Mouse (Mus musculus) hindbrain, postnatal 0 days (tissue): ENCODE results near the gene Gsap. TPM values are rescaled to one million over a fixed set of nuclear protein-coding genes. Genes with fewer than 3 reads are reported as not detected.

Experiments used
- ATAC-seq: fragments of 200-750 bp; cut with Nextera tagmentation; 2 replicates; pipeline ENCODE4 v1.8.0; 2017; ENCODE audit warnings: mild to moderate bottlenecking, moderate TSS enrichment, moderate library complexity
- DNase-seq: peaks from one replicate; pipeline ENCODE4 v3.0.0-alpha.2; 2015; ENCODE audit warnings: low spot score
- H3K27ac ChIP-seq: fragments of 300-500 bp; sonication (generic); 2 replicates; pipeline ENCODE4 v1.5.1; 2014; ENCODE audit warnings: mild to moderate bottlenecking
- H3K27me3 ChIP-seq: fragments of 300-500 bp; sonication (generic); 2 replicates; pipeline ENCODE4 v1.6.1; 2014; ENCODE audit warnings: low read length, mixed read lengths; ENCODE audit not compliant: insufficient read depth
- H3K36me3 ChIP-seq: fragments of 300-500 bp; sonication (generic); 2 replicates; pipeline ENCODE4 v1.6.1; 2014; ENCODE audit warnings: low read length, mixed read lengths; ENCODE audit not compliant: insufficient read depth
- H3K4me1 ChIP-seq: fragments of 300-500 bp; sonication (generic); 2 replicates; pipeline ENCODE4 v1.6.1; 2014; ENCODE audit warnings: antibody characterized with exemption, low read length, mixed read lengths; ENCODE audit not compliant: insufficient read depth
- H3K4me2 ChIP-seq: fragments of 300-500 bp; sonication (generic); 2 replicates; pipeline ENCODE4 v1.6.1; 2014; ENCODE audit warnings: low read depth, mild to moderate bottlenecking, low read length, moderate library complexity, mixed read lengths
- H3K4me3 ChIP-seq: fragments of 300-500 bp; sonication (generic); 2 replicates; pipeline ENCODE4 v1.5.1; 2014; ENCODE audit warnings: low read length
- H3K9ac ChIP-seq: fragments of 300-500 bp; sonication (generic); replicated peaks from 2 replicates; pipeline ENCODE4 v1.6.1; 2014; ENCODE audit warnings: mild to moderate bottlenecking, low read length, moderate library complexity, mixed read lengths
- H3K9me3 ChIP-seq: fragments of 300-500 bp; sonication (generic); 2 replicates; pipeline ENCODE4 v1.6.1; 2016; ENCODE audit warnings: low read length, mixed read lengths
- CTCF ChIP-seq: IDR thresholded peaks from 2 replicates; pipeline ENCODE4 v1.5.1; 2016; ENCODE audit warnings: antibody characterized with exemption, control low read depth, low read depth
- WGBS: fragments of 180-500 bp; shearing (Covaris S2); extraction: QIAGEN DNeasy Blood & Tissue Kit; methylation state at CpG from one replicate; pipeline ENCODE4 v1.1.7; 2014; 5-methylcytosine and 5-hydroxymethylcytosine counted together
- polyA plus RNA-seq: library from polyadenylated mRNA; unstranded; fragments of >200 nt; fragmentation: Nextera tagmentation; extraction: Ambion mirVana; gene quantifications from 2 replicates; pipeline ENCODE4 v1.2.1, GENCODE M21; 2015
- total RNA-seq: library from RNA; depleted of rRNA; stranded (reverse); fragments of >200 nt; gene quantifications from 2 replicates; pipeline ENCODE4 v1.2.3, GENCODE M21; 2014

Gene Gsap
- total and polyA plus RNA-seq, 2 experiments from 2014 or later = 8.3 to 11.0 TPM

DNA sequence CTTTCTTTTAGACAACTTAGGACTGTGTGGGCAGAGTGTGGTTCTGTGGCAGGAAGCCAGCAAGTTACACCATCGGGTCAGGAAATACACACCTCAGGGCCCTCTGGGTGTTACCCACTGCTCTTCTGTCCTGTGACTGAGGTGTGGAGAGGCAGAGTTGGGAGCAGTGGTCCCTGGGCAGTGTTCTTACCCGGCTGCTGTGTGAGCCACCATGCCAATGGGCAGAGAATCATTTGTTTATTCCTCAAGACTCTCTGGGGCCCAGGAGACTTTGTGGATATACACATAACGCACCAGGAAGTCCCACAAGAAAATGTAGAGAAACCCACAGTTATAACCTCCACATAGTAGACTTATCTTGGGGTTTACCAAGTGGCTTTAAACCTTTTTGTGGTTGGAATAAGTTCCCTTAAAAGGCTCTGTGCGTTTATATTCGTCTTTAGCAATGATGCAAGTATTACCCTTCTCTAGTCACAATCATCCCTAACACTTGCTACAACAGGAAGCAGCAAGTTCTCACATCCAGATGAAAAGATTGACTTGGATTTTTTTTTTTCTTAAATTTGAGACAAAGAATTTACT lies 69.6 kb downstream of the Gsap start:
- Histone ChIP-seq H3K9me3 (no peaks in the 10 kb centered on the region), H3K9ac (no peak overlapping the region), H3K27ac (no peak overlapping the region), H3K4me1 (no peaks in the 10 kb centered on the region), H3K4me2 (no peak overlapping the region), H3K4me3 (no peak overlapping the region), H3K36me3 (no peaks in the 10 kb centered on the region), H3K27me3 (no peaks in the 10 kb centered on the region)
- WGBS = 86% methylated on average over 5 of the region's 5 CpGs
- TF ChIP-seq CTCF = no peak
- no peak for ATAC-seq
- no peak for DNase-seq

DNA sequence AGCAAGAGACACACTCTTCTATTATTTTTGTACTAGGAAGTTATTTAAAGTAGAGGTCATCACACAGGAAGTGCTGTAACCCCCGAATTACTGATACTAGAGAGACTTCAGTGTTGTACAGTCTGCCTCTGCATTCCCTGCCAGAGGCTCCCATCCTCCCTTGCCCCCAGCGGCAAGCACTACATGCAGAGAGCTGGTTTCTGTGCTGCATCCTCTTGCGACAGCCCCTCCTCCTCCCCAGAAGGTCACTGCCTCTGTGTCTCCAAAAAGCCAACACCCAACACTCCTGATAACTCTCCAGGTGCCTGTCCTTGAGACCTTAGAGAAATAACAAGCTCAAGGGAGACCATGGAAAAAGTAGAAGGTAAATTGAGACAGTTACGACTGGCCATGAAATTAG lies 71.1 kb downstream of the Gsap start:
- Histone ChIP-seq H3K4me2 (no peak overlapping the region), H3K9me3 (no peaks in the 10 kb centered on the region), H3K27ac (no peak overlapping the region), H3K4me3 (no peak overlapping the region), H3K4me1 (no peaks in the 10 kb centered on the region), H3K27me3 (no peaks in the 10 kb centered on the region), H3K36me3 (no peaks in the 10 kb centered on the region), H3K9ac (no peak overlapping the region)
- TF ChIP-seq CTCF = no peak
- ATAC-seq (no peak), DNase-seq (no peak)
- WGBS = 71% methylated on average over 4 of the region's 4 CpGs

DNA sequence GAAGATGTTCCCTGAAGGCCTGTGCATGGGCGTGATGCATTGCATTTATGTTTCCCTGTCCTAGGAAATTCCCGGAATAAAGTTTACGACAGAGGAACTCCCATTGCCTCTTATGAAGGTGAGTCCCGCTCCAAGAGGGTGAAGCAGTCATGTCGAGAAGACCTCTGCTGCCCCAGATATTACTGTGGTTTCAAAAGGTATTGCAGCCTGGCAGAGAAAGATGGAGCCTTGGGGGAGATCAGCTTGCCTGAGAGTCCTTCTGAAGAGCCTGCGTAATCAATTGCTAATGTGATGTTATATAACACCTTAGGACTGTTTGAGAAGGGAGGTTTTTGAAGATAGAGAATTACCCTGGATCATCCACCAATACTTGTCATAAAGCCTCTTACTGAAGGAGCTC lies 71.8 kb downstream of the Gsap start:
- DNase-seq (peak; percentile 33), ATAC-seq (0 out of 2 replicates have a peak, but pooled peaks have one; percentile 15)
- Histone ChIP-seq H3K9me3 (no peaks in the 10 kb centered on the region), H3K4me1 (no peaks in the 10 kb centered on the region), H3K9ac (no peak overlapping the region), H3K27me3 (no peaks in the 10 kb centered on the region), H3K4me2 (no peak overlapping the region), H3K4me3 (no peak overlapping the region), H3K36me3 (no peaks in the 10 kb centered on the region), H3K27ac (no peak overlapping the region)
- 77% methylated on average over 6 of the region's 6 CpGs for WGBS
- TF ChIP-seq CTCF = peak; percentile 63

DNA sequence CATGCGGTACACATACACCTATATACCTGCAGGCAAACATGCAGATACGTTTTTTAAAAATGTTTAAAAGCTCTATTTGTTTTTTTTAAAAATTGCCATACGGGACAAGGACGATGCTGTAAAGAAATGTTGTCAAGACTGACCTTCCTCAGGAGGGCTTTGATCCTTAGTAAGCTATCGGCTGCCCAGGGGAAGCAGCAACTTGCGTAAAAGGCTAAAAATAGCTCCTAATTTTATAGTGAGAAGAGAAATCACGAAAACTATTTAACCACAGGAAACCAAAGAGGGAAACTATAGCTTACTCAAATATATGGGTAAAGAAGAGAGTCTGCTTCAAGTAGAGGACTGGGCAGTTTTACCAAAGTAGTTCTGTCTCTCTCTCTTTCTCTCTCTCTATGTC lies 74.7 kb downstream of the Gsap start:
- Histone ChIP-seq H3K27me3 (no peaks in the 10 kb centered on the region), H3K36me3 (no peaks in the 10 kb centered on the region), H3K27ac (no peak overlapping the region), H3K4me3 (no peak overlapping the region), H3K9me3 (no peaks in the 10 kb centered on the region), H3K4me1 (no peaks in the 10 kb centered on the region), H3K4me2 (no peak overlapping the region), H3K9ac (no peak overlapping the region)
- WGBS = 79% methylated on average over 7 of the region's 7 CpGs
- ATAC-seq (no peak), DNase-seq (no peak)
- no peak for TF ChIP-seq CTCF

DNA sequence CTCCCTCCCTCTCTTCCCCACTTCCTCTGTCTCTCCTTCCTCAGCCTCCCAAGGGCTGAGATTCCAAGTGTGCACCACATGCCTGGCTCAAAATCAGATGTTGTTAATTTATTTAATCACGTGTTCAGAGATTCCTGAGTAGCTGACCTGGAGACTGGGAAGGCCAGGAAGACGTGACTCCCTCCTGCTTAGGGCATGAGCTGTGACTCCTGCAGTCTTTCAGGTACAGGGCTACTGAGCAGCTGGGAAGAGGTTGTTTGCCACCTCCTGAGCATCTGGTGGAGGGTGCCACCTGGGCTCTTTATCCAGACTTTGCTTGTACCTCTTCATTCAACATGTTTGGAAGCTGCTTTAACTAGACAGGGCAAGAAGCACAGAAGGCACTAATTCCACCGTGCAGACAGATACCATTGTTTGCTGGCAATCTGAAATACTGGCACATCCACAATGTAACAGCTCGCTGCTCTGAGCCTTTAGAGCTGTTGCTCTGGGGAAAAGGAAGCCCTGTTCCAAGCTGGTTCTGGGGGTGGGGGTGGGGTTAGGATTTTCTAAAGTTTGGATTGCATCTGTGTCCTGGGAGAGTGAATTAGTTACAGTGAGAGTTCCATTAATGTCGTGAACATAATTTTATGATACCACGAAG lies 75.3 kb downstream of the Gsap start:
- Histone ChIP-seq H3K36me3 (no peaks in the 10 kb centered on the region), H3K27ac (peak overlapping the region; percentile 11; the same call in 1 of the 2 replicates), H3K4me2 (no peak overlapping the region), H3K4me3 (no peak overlapping the region), H3K4me1 (no peaks in the 10 kb centered on the region), H3K27me3 (no peaks in the 10 kb centered on the region), H3K9me3 (no peaks in the 10 kb centered on the region), H3K9ac (no peak overlapping the region)
- ATAC-seq (no peak), DNase-seq (peak; percentile 26)
- WGBS = 25% methylated on average over 6 of the region's 6 CpGs
- TF ChIP-seq CTCF = no peak

DNA sequence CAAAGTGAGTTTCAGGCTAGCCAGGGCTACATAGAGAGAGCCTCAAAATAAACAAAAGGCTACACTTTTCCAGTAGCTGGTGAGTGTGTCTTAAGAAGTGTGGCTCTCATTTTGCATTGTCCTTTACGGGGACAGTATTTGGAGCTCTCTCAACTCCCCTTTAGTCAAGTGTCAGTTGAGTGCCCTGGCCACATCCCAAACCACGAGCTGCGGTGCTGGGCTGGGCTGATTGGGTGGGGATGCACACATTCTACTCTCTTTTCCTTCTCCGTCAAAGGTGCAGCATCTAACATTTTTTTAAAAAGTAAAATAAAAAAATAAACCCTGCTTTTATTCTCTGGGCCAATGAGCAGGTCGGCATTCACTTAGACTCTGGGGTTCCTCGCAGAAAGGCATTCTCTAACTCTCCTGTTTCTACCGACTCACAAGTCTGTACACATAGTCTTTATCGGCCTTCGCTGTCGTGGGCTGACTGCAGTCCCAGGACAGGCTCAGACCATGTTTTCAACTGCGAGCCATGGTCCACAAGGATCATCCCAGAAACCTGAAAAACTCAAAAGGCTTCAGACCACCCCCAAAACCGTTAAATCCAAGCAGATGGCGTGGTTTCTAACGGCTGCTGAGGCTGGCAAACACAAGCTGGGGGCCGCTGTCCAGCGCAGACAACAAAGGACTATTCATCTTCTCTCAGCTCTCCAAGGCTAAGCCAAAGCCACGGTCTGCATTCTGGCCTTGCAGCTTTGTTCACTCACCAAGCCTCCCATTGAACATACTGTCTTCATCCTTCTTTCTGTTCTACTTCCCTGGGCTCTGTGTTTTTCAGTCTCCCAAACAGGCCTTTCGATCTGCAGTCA lies 77.4 kb downstream of the Gsap start:
- no peaks in the 10 kb centered on the region for H3K4me1 ChIP-seq
- no peak overlapping the region for H3K9ac ChIP-seq
- 25% methylated on average over 18 of the region's 18 CpGs for WGBS
- no peaks in the 10 kb centered on the region for H3K9me3 ChIP-seq
- peak overlapping the region; percentile 1; the same call in 1 of the 2 replicates for H3K4me2 ChIP-seq
- TF ChIP-seq CTCF = no peak
- no peaks in the 10 kb centered on the region for H3K36me3 ChIP-seq
- ATAC-seq (peak; percentile 88), DNase-seq (peak; percentile 81)
- peak overlapping the region; percentile 79 for H3K27ac ChIP-seq
- no peaks in the 10 kb centered on the region for H3K27me3 ChIP-seq
- H3K4me3 ChIP-seq = no peak overlapping the region
